Mouse (Mus musculus) spleen, postnatal 10 days (tissue): ENCODE measurements at regions not wholly inside any gene's neighbourhood (a gene's known extent, or its start where the extent isn't known, plus 50 kb on each side); places are given as distances from the start of the nearest gene placed in this dataset.

ENCODE experiments used
- DNase-seq, 2 experiments: peaks; one replicate each; pipeline ENCODE4 v3.0.0; 2021 to 2022; ENCODE audit warnings: low spot score in 2 of 2

DNA sequence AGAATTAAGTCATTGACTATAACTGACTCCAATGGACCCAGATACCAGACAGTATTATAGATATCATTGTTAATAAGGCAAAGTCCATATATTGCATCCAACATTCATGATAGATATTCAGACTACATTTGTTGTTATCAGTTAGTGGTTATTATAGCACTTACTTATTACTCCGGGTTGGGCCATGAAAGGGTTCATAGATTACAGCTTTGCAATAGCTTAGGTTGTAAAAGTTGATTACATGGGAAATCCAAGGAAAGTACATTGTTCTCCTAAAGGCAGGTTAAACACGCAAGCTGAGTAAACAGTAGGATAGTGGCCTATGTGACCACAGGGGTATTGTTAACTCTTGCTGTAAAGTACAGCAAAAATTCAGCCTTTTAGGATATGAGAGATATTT, 89.3 kb upstream of the Actbl2 start:
- no peak for DNase-seq

DNA sequence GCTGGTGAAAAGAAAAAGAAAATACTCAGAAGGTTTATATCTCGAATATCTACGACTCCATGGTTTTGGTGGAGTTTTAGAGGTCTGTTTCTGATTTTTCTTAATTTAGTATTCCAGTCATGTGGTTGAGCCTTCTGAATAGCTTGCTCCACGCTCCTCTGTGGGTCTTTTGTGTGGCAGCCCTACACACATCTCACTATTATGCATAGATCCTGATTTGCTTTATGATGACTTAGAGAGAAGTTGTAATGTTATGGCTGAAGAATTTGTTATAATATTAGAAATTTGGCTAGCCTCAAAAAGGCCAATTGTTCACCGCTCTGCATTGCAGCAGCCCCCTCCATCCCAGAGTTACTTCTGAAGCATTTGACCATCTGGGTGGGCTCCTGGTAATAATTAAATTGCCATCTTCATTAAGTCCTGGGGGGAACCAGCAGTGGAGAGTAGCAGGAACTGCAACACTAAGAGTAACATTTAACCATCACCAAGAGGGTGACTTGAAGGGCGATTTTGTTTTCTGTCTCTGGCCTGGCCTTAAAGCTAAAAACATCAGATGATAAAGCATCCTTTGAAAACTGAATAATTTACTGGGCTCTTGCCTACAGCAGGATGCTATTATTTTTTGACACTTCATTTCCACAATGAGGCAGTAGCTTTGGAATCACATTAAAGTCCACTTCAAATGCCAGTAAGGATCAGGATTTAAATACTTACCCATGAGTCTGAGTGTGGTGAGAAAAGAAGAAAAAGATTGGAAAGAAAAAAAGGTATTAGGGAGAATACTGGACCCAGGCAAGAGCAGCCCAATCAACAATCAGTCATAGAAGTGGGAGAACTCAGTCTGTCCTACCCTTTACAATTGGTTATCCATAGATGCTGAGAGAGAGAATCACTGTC, 84.3 kb upstream of the Actbl2 start:
- DNase-seq = no peak

DNA sequence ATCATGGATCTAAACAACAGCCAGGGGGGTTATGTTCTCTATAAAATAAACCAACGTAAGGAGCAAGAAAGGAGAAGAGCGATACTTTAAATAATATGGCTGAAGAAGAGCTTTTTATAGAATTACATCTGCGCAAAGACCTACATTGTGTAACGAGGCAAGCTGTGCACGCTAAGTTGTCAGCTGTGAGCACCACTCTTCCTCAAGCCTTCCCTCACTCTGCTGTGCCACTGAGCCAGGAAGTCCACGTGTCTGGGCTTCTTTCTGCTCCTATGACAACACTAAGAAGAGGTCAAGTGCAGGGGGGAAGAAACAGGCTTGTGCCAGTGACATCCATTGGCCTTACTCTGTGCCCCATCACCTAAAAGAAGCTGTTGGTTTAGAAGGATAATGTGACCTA, 75.6 kb upstream of the Actbl2 start:
- no peak for DNase-seq

DNA sequence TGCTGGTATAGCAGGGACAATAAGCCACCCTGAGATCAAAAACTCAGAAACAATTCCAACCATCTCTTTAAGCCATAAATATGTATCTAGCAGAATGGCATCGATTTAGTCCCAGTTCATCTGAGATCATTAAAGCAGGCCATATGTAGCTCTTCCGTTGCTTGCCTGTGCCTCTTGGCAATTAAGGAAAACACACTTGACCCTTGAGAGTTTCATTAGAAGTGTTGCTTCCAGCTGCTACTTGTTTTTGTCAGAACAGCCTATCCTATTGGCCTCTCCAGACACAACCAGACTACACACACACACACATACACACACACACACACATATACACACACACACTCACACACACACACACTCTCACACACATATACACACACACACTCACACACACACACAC, 71.5 kb upstream of the Actbl2 start:
- DNase-seq = no peak

DNA sequence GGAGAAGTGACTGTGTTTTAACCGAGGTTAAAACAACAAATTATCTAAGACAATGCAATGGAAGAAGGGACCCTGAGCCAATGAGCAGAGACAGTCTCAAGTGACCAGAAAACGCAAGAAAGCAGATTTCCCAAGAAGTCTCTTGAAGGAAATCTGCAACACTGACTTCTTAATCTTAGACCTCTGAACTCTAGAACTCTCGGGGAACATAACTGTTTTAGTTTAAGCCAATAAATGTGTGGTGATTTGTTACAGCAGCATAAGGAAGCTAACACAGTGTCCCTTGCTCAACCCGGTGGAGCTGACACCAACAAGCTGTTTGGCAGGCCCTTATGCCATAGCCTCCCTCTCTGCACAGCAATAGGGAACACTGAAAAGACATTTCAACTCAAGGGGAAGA, 69.0 kb upstream of the Actbl2 start:
- no peak for DNase-seq

DNA sequence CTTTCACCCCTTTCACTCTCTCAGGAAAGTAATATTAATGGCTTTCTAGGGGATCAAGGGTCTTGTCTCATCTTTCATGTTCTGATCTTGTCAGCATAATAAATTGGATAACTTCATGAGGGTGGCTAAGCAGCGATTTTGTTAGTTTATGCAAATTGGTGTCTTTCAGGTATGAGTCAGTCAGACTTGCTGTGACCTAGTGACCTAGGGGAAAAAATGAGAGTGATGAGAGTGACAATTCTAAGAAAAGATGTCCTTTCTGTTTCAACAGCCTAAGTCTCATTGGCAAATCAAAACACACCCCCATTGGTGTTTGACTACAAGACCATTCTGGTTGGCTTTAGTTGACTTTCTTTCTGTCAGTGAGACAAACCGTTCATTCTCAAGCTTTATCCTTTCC, 68.0 kb upstream of the Actbl2 start:
- no peak for DNase-seq

DNA sequence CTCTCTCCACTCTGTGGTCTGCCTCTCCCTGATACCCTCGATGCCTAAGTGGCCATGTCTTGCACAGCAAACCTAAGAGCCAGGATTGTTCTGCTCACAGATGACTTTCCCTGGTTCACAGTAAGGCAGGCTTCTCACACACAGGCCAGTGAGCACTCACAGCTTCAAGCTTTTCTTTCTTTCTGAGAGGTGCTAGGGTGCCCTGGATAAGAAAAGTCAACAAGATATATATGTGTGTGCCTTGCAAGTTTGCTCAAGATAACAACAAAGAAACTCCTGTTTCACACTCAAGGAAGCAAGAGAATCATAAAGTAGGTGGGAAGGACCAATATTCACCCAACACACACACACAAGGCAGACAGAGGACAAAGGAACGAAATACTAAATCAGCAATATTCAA, 60.9 kb upstream of the Actbl2 start:
- DNase-seq = no peak

DNA sequence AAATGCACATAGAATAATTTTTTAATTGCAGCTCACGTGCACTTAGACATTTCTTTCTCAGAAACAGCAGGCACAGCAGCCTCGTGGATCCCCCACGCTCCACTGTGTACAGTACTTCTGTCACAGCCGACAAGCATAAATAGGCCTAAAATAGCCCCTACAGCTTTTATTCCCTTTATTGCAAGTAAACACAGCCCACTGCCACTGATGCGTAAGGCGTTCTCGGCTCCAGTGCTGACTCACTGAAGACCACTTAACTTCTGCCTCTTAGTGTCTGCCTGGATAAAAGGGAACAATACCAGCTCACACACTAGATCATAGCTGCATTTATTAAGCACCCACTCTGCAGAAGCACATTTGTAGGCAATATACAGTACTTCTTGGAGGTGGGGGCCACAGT, 60.5 kb upstream of the Actbl2 start:
- DNase-seq = no peak

DNA sequence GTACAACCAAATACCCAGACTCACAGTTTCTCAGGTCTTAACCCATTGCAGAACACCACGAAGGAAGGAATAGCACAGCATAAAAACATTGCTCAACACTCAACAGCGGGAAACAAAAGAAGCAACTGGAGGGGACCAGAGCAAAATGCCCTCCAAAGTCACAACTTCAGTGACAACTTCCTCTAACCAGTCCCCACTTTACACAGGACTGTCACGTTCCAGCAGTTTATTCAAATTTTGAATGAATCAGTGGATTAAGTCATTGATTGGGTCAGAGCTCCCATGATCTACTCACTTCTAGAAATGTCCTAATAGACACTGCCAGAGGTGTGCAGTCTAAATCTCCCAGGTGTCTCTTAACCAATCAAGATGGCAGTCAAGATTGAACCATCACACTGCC, 53.3 kb upstream of the Actbl2 start:
- no peak for DNase-seq

DNA sequence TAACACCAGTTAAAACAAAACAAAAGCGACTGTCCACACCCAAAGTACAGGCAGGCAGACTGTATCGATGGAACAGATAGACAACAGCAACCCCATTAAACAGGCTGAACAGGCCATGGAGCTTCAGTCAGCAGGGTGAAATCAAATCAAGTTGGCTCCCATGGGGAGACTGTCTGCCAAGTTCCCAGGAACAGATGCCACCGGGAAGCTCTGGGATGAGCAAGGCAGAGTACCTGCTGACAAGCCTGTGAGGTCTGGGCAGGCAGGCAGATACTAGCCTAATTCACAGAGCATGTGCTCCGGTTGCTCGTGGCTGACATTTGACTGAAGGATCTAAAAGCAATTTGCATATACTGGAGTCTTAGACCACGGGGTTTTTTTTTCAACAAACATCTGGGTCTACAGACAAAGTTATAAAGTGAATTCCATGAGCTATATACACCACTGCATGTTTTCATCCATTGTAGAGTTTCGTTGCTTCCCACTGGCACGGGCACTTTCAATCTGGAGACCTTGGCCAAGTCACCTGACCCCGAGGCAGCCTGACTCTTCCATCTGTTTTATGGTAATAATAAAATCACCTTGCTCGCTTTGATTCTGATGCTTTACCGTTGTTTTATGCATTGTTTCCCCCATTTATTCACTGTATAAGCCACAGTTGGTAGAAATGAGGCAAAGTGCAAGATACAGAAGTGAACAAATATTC, 50.1 kb upstream of the Actbl2 start:
- DNase-seq = no peak
